Mouse (Mus musculus) brain, embryonic 14.5 days (tissue): ENCODE measurements at regions not wholly inside any gene's neighbourhood (a gene's known extent, or its start where the extent isn't known, plus 50 kb on each side); places are given as distances from the start of the nearest gene placed in this dataset.

Source experiments
- CTCF ChIP-seq: fragments of 200-500 bp; IDR thresholded peaks from 2 replicates; pipeline ENCODE4 v1.5.1; 2012; ENCODE audit warnings: inconsistent platforms, mild to moderate bottlenecking, moderate library complexity, borderline replicate concordance; ENCODE audit not compliant: insufficient read depth, insufficient read length; ENCODE audit errors: extremely low read depth
- POLR2A ChIP-seq: fragments of 200-500 bp; IDR thresholded peaks from 2 replicates; pipeline ENCODE4 v1.6.1; 2012; ENCODE audit warnings: mild to moderate bottlenecking, inconsistent platforms, borderline replicate concordance; ENCODE audit not compliant: poor library complexity, insufficient read depth, insufficient read length, severe bottlenecking; ENCODE audit errors: extremely low read depth

DNA sequence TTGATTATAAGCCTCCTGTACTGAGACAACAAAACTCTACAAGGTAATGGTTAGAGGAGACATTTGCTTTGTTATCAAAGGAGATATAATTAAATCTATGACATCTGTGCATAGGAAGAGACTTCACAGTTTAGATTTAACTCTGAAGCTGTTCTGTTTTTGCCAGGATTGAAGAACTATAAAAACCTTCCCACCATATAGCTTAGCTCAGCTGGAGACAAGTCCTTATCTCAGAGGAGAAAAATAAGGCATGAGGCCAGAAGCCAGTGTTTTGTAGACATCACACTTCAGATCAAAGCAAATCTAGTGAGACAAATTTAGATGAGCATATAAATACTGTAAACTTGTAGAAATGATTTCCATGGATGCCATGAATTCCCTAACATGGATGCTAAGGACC, 603.6 kb downstream of the Nsun3 start:
- no peak for TF ChIP-seq POLR2A
- TF ChIP-seq CTCF: no peak
